Mouse (Mus musculus) forebrain, embryonic 16.5 days (tissue): ENCODE data around the gene Gm8082. TPM values are rescaled to one million over a fixed set of nuclear protein-coding genes. Genes with fewer than 3 reads are reported as not detected.
"Not testable (repeated sequence)": the region's sequence is repeated elsewhere in the genome, so short reads cannot be mapped to it uniquely, and the experiment has no call there.

Source experiments
- ATAC-seq: fragments of 200-750 bp; cut with Nextera tagmentation; 2 replicates; pipeline ENCODE4 v1.8.0; 2017; ENCODE audit warnings: mild to moderate bottlenecking, moderate library complexity
- H3K27ac ChIP-seq: fragments of 300-500 bp; sonication (generic); 2 replicates; pipeline ENCODE4 v1.5.1; 2014; ENCODE audit warnings: low read length, control low read depth
- H3K27me3 ChIP-seq: fragments of 300-500 bp; sonication (generic); replicated peaks from 2 replicates; pipeline ENCODE4 v1.6.1; 2014; ENCODE audit warnings: low read length; ENCODE audit not compliant: control insufficient read depth, insufficient read depth
- H3K36me3 ChIP-seq: fragments of 300-500 bp; sonication (generic); 2 replicates; pipeline ENCODE4 v1.6.1; 2014; ENCODE audit not compliant: control insufficient read depth, insufficient read depth
- H3K4me1 ChIP-seq: fragments of 300-500 bp; sonication (generic); replicated peaks from 2 replicates; pipeline ENCODE4 v1.6.1; 2014; ENCODE audit warnings: low read length; ENCODE audit not compliant: control insufficient read depth, insufficient read depth
- H3K4me2 ChIP-seq: fragments of 300-500 bp; sonication (generic); 2 replicates; pipeline ENCODE4 v1.6.1; 2014; ENCODE audit warnings: mild to moderate bottlenecking, low read length, control low read depth
- H3K4me3 ChIP-seq: fragments of 300-500 bp; sonication (generic); replicated peaks from 2 replicates; pipeline ENCODE4 v1.5.1; 2014; ENCODE audit warnings: mild to moderate bottlenecking, low read length, control low read depth
- H3K9ac ChIP-seq: fragments of 300-500 bp; sonication (generic); replicated peaks from 2 replicates; pipeline ENCODE4 v1.6.1; 2014; ENCODE audit warnings: low read depth, low read length, control low read depth
- H3K9me3 ChIP-seq: fragments of 300-500 bp; sonication (generic); 2 replicates; pipeline ENCODE4 v1.6.1; 2016; ENCODE audit warnings: low read length; ENCODE audit not compliant: control insufficient read depth
- WGBS: fragments of 180-500 bp; shearing (Covaris S2); extraction: QIAGEN DNeasy Blood & Tissue Kit; methylation state at CpG from one replicate; pipeline ENCODE4 v1.1.7; 2014; 5-methylcytosine and 5-hydroxymethylcytosine counted together
- polyA plus RNA-seq: library from polyadenylated mRNA; unstranded; fragments of >200 nt; fragmentation: Nextera tagmentation; extraction: Ambion mirVana; gene quantifications from 2 replicates; pipeline ENCODE4 v1.2.1, GENCODE M21; 2015

Gene Gm8082
- not detected in 2 replicates for polyA plus RNA-seq

GRCm38 (mm10) chr14:42993524-42993923 lies at the start of gene Gm8082:
Gene Gm8082, minus strand, starts transcription at chr14:42993624.
- H3K4me2 ChIP-seq, ATAC-seq, H3K27me3 ChIP-seq, H3K9ac ChIP-seq, H3K36me3 ChIP-seq, H3K27ac ChIP-seq, H3K4me1 ChIP-seq, H3K9me3 ChIP-seq, H3K4me3 ChIP-seq: not testable (repeated sequence)
- no CpG with 5 or more reads among the region's 1 CpGs for WGBS

- H3K9ac ChIP-seq, H3K27ac ChIP-seq, H3K9me3 ChIP-seq, H3K4me1 ChIP-seq, ATAC-seq, H3K4me2 ChIP-seq, H3K36me3 ChIP-seq, H3K27me3 ChIP-seq, H3K4me3 ChIP-seq: not testable (repeated sequence)
These were observed 22.1 kb upstream of the Gm8082 start, which contains the start of gene Gm10376 for GRCm38 (mm10) chr14:43015528-43015927. Gene Gm10376, minus strand, starts transcription at chr14:43015628.

Other genes starting within 250 kb of the Gm8082 start
- not detected in 2 replicates for gene Gm3015, start 224.8 kb downstream of the Gm8082 start, polyA plus RNA-seq
- not detected in 2 replicates for gene Gm10377, start 195.6 kb downstream of the Gm8082 start, polyA plus RNA-seq
- not detected in 2 replicates for gene Gm21977, start 140.1 kb downstream of the Gm8082 start, polyA plus RNA-seq
- gene Gm10376, start 22.0 kb upstream of the Gm8082 start, polyA plus RNA-seq: not detected in 2 replicates
- gene Gm8094, start 83.0 kb upstream of the Gm8082 start, polyA plus RNA-seq: not detected in 2 replicates
- gene Gm8104, start 107.0 kb upstream of the Gm8082 start, polyA plus RNA-seq: not detected in 2 replicates
- not detected in 2 replicates for gene Gm7233, start 186.2 kb upstream of the Gm8082 start, polyA plus RNA-seq
- not detected in 2 replicates for gene Gm8122, start 241.7 kb upstream of the Gm8082 start, polyA plus RNA-seq